In genomic region chr9:102501113-102501512, GRCm38 (mm10) we compare ENCODE assay signal across 20 mouse cellular contexts. TPM values are rescaled to one million over a fixed set of nuclear protein-coding genes. Genes with fewer than 3 reads are reported as not detected.
DNase-seq lines count a peak whose midpoint lies in the region; TF ChIP-seq lines count a peak whose summit lies in the region.
"Had no signal": no experiment of that assay in that cellular context is flagged by ENCODE, and none has a peak within 500 bp of the region (broad histone marks: within the 10 kb centered on the region; RNA-seq: fewer than 3 reads in every experiment).

No protein-coding gene starts in this region.

- peaks cover 2% of the 10 kb centered on the region; the same call in 1 of the 2 replicates for H3K36me3 ChIP-seq in heart, adult 2 months (ENCODE audit: control insufficient read depth, insufficient read depth, low read length)
- H3K36me3 ChIP-seq in myocyte (ENCODE audit: control insufficient read depth, insufficient read depth): no peaks in the 10 kb centered on the region
- H3K36me3 ChIP-seq: embryonic facial prominence, embryonic 10.5 days; embryonic facial prominence, embryonic 12.5 days; forebrain, embryonic 15.5 days; G1E had no signal

- no peak for DNase-seq in gastrocnemius, adult 2 months
- no peak for DNase-seq in gastrocnemius, adult 8-10 months (ENCODE audit: low spot score in 2 of 2)
- DNase-seq in heart, adult 2 months: no peak
- no peak for DNase-seq in heart, adult 18-20 months
- DNase-seq: adrenal gland, adult 8-10 months; adrenal gland, postnatal 14 days; adrenal gland, postnatal 36 days; B cell, adult 2 months; cerebellum, adult 11-12 months; cerebellum, adult 2 months; cerebellum, adult 9-10 months; cerebellum, postnatal 25 days had no signal

- no peak for TF ChIP-seq CTCF in gastrocnemius, adult 2 months (IDR thresholded peaks at IDR 0.05)
- TF ChIP-seq CTCF in heart, adult 2 months (IDR thresholded peaks at IDR 0.05): no peak

- no peak for TF ChIP-seq POLR2A in heart, adult 2 months (IDR thresholded peaks at IDR 0.05; ENCODE audit: insufficient read depth, low read depth, low read length)
- TF ChIP-seq POLR2A in myocyte (IDR thresholded peaks at IDR 0.05; ENCODE audit: insufficient read length, low read depth): no peak

- no peaks in the 10 kb centered on the region for H3K27me3 ChIP-seq in heart, adult 2 months (ENCODE audit: control insufficient read depth, insufficient read depth, low read length)
- peaks cover 20% of the 10 kb centered on the region for H3K27me3 ChIP-seq in myocyte (ENCODE audit: control insufficient read depth, insufficient read depth, insufficient read length)
- H3K27me3 ChIP-seq: forebrain, embryonic 15.5 days had no signal

- 27% methylated on average over 4 of the region's 4 CpGs for WGBS in heart, adult 2 months

- no peaks in the 10 kb centered on the region for H3K79me2 ChIP-seq in heart, adult 2 months (replicated peaks; ENCODE audit: control insufficient read depth, insufficient read depth, low read length)
- H3K79me2 ChIP-seq in myocyte (ENCODE audit: control insufficient read depth, insufficient read depth): no peaks in the 10 kb centered on the region

- no peak for TF ChIP-seq EP300 in heart, adult 2 months (IDR thresholded peaks at IDR 0.05; ENCODE audit: insufficient read depth, low read depth, low read length)

- H3K9ac ChIP-seq in heart, adult 2 months (ENCODE audit: low read depth, low read length): no peak overlapping the region
- H3K9ac ChIP-seq: embryonic facial prominence, embryonic 12.5 days; forebrain, embryonic 13.5 days; forebrain, embryonic 15.5 days had no signal

- intact Hi-C loops in gastrocnemius, adult 2 months (cut with DNase I): no loop called here
- intact Hi-C loops in heart, adult 2 months (cut with DNase I): no loop called here

- peak overlapping the region; percentile 91 for H3K27ac ChIP-seq in gastrocnemius, adult 2 months
- peak overlapping the region; percentile 20; the same call in 1 of the 2 replicates for H3K27ac ChIP-seq in heart, adult 2 months
- H3K27ac ChIP-seq: embryonic facial prominence, embryonic 10.5 days; embryonic facial prominence, embryonic 12.5 days; forebrain, embryonic 13.5 days; forebrain, embryonic 15.5 days had no signal

- no peak overlapping the region for H3K4me2 ChIP-seq in myocyte (ENCODE audit: low read depth)
- H3K4me2 ChIP-seq: embryonic facial prominence, embryonic 12.5 days; forebrain, embryonic 13.5 days; forebrain, embryonic 15.5 days had no signal

- H3K4me3 ChIP-seq in gastrocnemius, adult 2 months: no peak overlapping the region
- no peak overlapping the region for H3K4me3 ChIP-seq in heart, adult 2 months
- H3K4me3 ChIP-seq in myocyte: no peak overlapping the region
- H3K4me3 ChIP-seq: embryonic facial prominence, embryonic 10.5 days; embryonic facial prominence, embryonic 12.5 days; forebrain, embryonic 13.5 days; forebrain, embryonic 15.5 days had no signal

- no peak overlapping the region for H3ac ChIP-seq in myocyte (ENCODE audit: control insufficient read depth, insufficient read length)

- H3K4me1 ChIP-seq in heart, adult 2 months (ENCODE audit: control insufficient read depth, insufficient read depth, low read length): peaks cover 22% of the 10 kb centered on the region
- H3K4me1 ChIP-seq: embryonic facial prominence, embryonic 12.5 days had no signal

TF ChIP-seq in myocyte, 11 proteins besides CTCF, POLR2A, EP300 and RAD21:
- no peak for TF ChIP-seq SRF (IDR thresholded peaks at IDR 0.05; ENCODE audit: control insufficient read depth, insufficient read length, low read depth)
- no peak for TF ChIP-seq MAX (IDR thresholded peaks at IDR 0.05; ENCODE audit: low read depth)
- peak; percentile 33 to 86 (median 39) for TF ChIP-seq MYOG (IDR thresholded peaks at IDR 0.05; ENCODE audit: control insufficient read depth in 1 of 3, insufficient read depth in 1 of 3, insufficient read length in 2 of 3, low read depth in 2 of 3)
- TF ChIP-seq CEBPB (IDR thresholded peaks at IDR 0.05; ENCODE audit: insufficient read depth, poor library complexity, severe bottlenecking): no peak
- peak in 2 of 3 experiments; percentile 62 to 77 for TF ChIP-seq MYOD1 (IDR thresholded peaks at IDR 0.05; ENCODE audit: control insufficient read depth in 1 of 3, insufficient read length in 2 of 3, low read depth in 2 of 3)
- no peak for TF ChIP-seq REST (IDR thresholded peaks at IDR 0.05; ENCODE audit: insufficient read depth, insufficient read length)
- no peak for TF ChIP-seq POLR2AphosphoS2 (IDR thresholded peaks at IDR 0.05; ENCODE audit: insufficient read length, low read depth)
- TF ChIP-seq E2F4 (IDR thresholded peaks at IDR 0.05; ENCODE audit: insufficient read depth): no peak
- TF ChIP-seq TCF12 (IDR thresholded peaks at IDR 0.05; ENCODE audit: insufficient read depth, poor library complexity, severe bottlenecking): no peak
- TF ChIP-seq TCF3 (IDR thresholded peaks at IDR 0.05; ENCODE audit: insufficient read length, low read depth): no peak
- TF ChIP-seq USF1 (IDR thresholded peaks at IDR 0.05; ENCODE audit: low read depth): no peak
TF ChIP-seq in myocyte: peak in this region for 2.

RNA-seq across cellular contexts. Expression of gene Ky, which starts 4.4 kb away (rescaled TPM):
- total RNA-seq in gastrocnemius, adult 2 months (2021): 100 to 1,000 TPM in 1 of 2 experiments, 10 to 100 TPM in 1; 97.3 to 101 TPM
- total RNA-seq in gastrocnemius, adult 8-10 months (2022): 100 to 1,000 TPM in 3 of 4 experiments, 10 to 100 TPM in 1; 68.4 to 165 (median 129) TPM
- 10 to 100 TPM; 11.4 to 12.1 TPM for total RNA-seq in heart, adult 2 months (2021)
- 8.2 and 15.7 TPM in 2 replicates for polyA plus RNA-seq in heart, adult 2 months (2012; rRNA removed)
- total RNA-seq in heart, adult 18-20 months (2021): 10 to 100 TPM in 1 of 2 experiments, 1 to 10 TPM in 1; 7.3 to 12.2 TPM
- 0.40 TPM for polyA plus RNA-seq in myocyte (2012; fragmentation: generic; extraction: Trizol)
- total RNA-seq: CH12.LX had no signal
- polyA plus RNA-seq: G1E, Patski had no signal

Comparison
In these comparisons a context has a peak if more than half of its experiments do, and no peak if none do; other contexts are left out.
1. RNA of gene Ky, which starts 4.4 kb away (total RNA-seq): 68.4 to 165 TPM in gastrocnemius, adult 8-10 months and 97.3 to 101 TPM in gastrocnemius, adult 2 months; 7.3 to 12.2 TPM in heart, adult 18-20 months and 11.4 to 12.1 TPM in heart, adult 2 months; every median in the first group is over 4 times any median in the second.